Mouse (Mus musculus) ES-E14 (cell line): ENCODE measurements around the gene Thbs1.

Experiments used
- HCFC1 ChIP-seq: IDR thresholded peaks from 2 replicates; pipeline ENCODE4 v1.6.1; 2012; ENCODE audit warnings: low read length, inconsistent platforms, borderline replicate concordance; ENCODE audit not compliant: insufficient read depth
- ZC3H11A ChIP-seq: IDR thresholded peaks from 2 replicates; pipeline ENCODE4 v1.6.1; 2012; ENCODE audit warnings: low read depth, mild to moderate bottlenecking, inconsistent platforms, low read length, borderline replicate concordance

DNA sequence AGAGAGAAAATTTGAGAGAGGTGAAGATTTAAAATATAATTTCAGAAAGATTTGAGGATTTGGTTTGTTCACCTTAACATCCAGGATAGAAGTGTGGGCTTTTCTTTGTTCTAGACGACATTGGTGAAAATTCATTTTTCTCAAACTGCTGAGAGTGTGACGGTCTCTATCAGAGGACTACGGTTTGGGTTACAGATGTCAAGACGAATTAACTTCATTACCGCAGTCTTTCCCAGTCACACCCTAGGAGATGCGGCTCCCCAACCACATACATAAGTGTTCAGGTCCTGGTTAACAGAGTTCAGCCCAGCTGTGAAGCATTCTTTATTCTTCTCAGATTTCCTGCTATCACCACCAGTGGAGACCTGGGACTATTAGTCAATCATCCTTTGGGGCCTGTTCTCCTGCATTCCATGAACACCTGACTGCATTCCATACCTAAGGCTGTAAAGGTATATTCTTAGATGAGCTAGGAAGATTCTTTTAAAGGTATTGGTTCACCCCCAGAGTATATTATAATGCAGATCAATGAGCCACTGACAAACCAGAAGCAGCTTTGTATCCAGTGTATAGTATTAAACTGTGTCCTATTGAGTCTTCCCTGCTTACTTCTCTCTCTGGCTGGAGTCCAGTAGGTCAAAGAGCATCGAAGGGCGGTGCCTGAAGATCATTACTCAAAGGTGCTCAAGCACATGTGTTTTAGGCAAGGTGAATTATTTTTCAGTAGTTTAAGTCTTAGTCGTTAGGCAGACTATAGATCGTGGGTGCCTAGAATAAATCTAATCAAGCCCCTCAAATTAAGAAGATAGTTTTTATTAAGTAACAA, 63.1 kb downstream of the Thbs1 start:
- no peak for TF ChIP-seq HCFC1
- no peak for TF ChIP-seq ZC3H11A
